Mouse (Mus musculus) MEL (cell line): ENCODE measurements around the gene Mob3b.

Experiments
- MAFK ChIP-seq: IDR thresholded peaks from 2 replicates; pipeline ENCODE4 v1.6.1; 2011; ENCODE audit warnings: low read depth, mild to moderate bottlenecking, low read length, improper control_type of control experiment, borderline replicate concordance
- POLR2A ChIP-seq, 2 experiments: IDR thresholded peaks; 2 replicates each; pipeline ENCODE4 v1.6.1; 2011 to 2012; ENCODE audit warnings: low read length in 2 of 2, mild to moderate bottlenecking in 2 of 2, control low read depth in 1 of 2, improper control_type of control experiment in 1 of 2, low read depth in 1 of 2, moderate library complexity in 1 of 2; ENCODE audit not compliant: control insufficient read depth in 1 of 2, insufficient read depth in 1 of 2, poor library complexity in 1 of 2

- no peak for TF ChIP-seq POLR2A (IDR thresholded peaks at IDR 0.05; ENCODE audit: control insufficient read depth in 1 of 2, insufficient read depth in 1 of 2, low read depth in 1 of 2, low read length in 2 of 2, poor library complexity in 1 of 2)
- no peak for TF ChIP-seq MAFK
These were observed 88.5 kb downstream of the Mob3b start for GRCm38 (mm10) chr4:35068739-35069138.
